Comparison of ENCODE assay signal across 8 mouse cellular contexts in the genomic region with DNA sequence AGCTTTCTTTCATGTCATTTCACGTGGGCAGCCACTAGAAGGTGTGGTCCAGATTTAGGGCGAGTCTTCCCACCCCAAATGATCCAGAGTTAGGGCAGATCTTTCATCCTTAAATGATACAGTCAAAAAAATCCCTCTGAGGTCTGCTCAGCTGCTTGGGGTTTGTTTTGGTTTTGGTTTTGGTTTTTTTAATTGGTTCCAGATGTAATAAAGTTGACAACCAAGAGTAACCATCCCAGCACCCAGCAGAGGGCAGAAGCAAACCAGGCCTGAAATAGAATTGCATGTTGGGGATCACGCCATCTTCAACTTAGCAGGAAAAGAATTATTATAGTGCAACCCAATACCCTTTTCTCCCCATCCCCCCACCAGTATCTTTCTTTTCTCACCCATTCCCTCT. TPM values are rescaled to one million over a fixed set of nuclear protein-coding genes. Genes with fewer than 3 reads are reported as not detected.
DNase-seq lines count a peak whose midpoint lies in the region; ATAC-seq and TF ChIP-seq lines count a peak whose summit lies in the region.

No protein-coding gene starts in this region.

- no peak overlapping the region for H3K4me3 ChIP-seq in hindbrain, postnatal 0 days (ENCODE audit: low read length)
- H3K4me3 ChIP-seq in hindbrain, embryonic 16.5 days (ENCODE audit: low read length): no peak overlapping the region
- no peak overlapping the region for H3K4me3 ChIP-seq in intestine, embryonic 15.5 days (replicated peaks)

- H3K4me1 ChIP-seq in hindbrain, postnatal 0 days (ENCODE audit: insufficient read depth, low read length): no peaks in the 10 kb centered on the region
- no peaks in the 10 kb centered on the region for H3K4me1 ChIP-seq in hindbrain, embryonic 16.5 days (ENCODE audit: control insufficient read depth, insufficient read depth, low read depth, low read length)
- no peaks in the 10 kb centered on the region for H3K4me1 ChIP-seq in intestine, embryonic 15.5 days (replicated peaks)

- no peak overlapping the region for H3K4me2 ChIP-seq in hindbrain, postnatal 0 days (ENCODE audit: low read depth, low read length)
- no peak overlapping the region for H3K4me2 ChIP-seq in hindbrain, embryonic 16.5 days (ENCODE audit: low read length)
- no peak overlapping the region for H3K4me2 ChIP-seq in intestine, embryonic 15.5 days (replicated peaks)

- H3K36me3 ChIP-seq in hindbrain, postnatal 0 days (ENCODE audit: insufficient read depth, low read length): no peaks in the 10 kb centered on the region
- H3K36me3 ChIP-seq in hindbrain, embryonic 16.5 days (ENCODE audit: control insufficient read depth, insufficient read depth, low read length): no peaks in the 10 kb centered on the region
- H3K36me3 ChIP-seq in intestine, embryonic 15.5 days: no peaks in the 10 kb centered on the region

- no peaks in the 10 kb centered on the region for H3K9me3 ChIP-seq in hindbrain, postnatal 0 days (ENCODE audit: low read length)
- H3K9me3 ChIP-seq in hindbrain, embryonic 16.5 days (ENCODE audit: control insufficient read depth, low read length): no peaks in the 10 kb centered on the region
- no peaks in the 10 kb centered on the region for H3K9me3 ChIP-seq in intestine, embryonic 15.5 days

- no peak for ATAC-seq in hindbrain, postnatal 0 days
- no peak for ATAC-seq in hindbrain, embryonic 16.5 days
- ATAC-seq in intestine, embryonic 15.5 days: no peak

- DNase-seq in hindbrain, postnatal 0 days (ENCODE audit: low spot score): peak; percentile 16
- peak; percentile 83 for DNase-seq in 416B (ENCODE audit: low read depth)
- DNase-seq in adrenal gland, adult (ENCODE audit: inconsistent age in 2 of 2, low spot score in 1 of 2): peak; percentile 58 to 89
- peak; percentile 61 for DNase-seq in forelimb bud, embryonic 11.5 days (ENCODE audit: low read depth, low spot score)
- DNase-seq in kidney, postnatal 36 days: peak; percentile 58 to 80
- DNase-seq in retina, adult 2 months (ENCODE audit: low read depth, low spot score): peak; percentile 4

- peak; percentile 62 for TF ChIP-seq CTCF in hindbrain, postnatal 0 days (IDR thresholded peaks at IDR 0.05; ENCODE audit: low read depth)

- H3K27ac ChIP-seq in hindbrain, postnatal 0 days: no peak overlapping the region
- no peak overlapping the region for H3K27ac ChIP-seq in hindbrain, embryonic 16.5 days (ENCODE audit: low read depth, low read length)
- no peak overlapping the region for H3K27ac ChIP-seq in intestine, embryonic 15.5 days

- H3K27me3 ChIP-seq in hindbrain, postnatal 0 days (ENCODE audit: insufficient read depth, low read length): no peaks in the 10 kb centered on the region
- no peaks in the 10 kb centered on the region for H3K27me3 ChIP-seq in hindbrain, embryonic 16.5 days (replicated peaks; ENCODE audit: control insufficient read depth, insufficient read depth, low read length)
- no peaks in the 10 kb centered on the region for H3K27me3 ChIP-seq in intestine, embryonic 15.5 days (replicated peaks)

- no peak overlapping the region for H3K9ac ChIP-seq in hindbrain, postnatal 0 days (replicated peaks; ENCODE audit: low read length)
- no peak overlapping the region for H3K9ac ChIP-seq in hindbrain, embryonic 16.5 days (ENCODE audit: low read depth, low read length)
- no peak overlapping the region for H3K9ac ChIP-seq in intestine, embryonic 15.5 days

- 66% methylated on average over 3 of the region's 3 CpGs for WGBS in hindbrain, postnatal 0 days
- WGBS in hindbrain, embryonic 16.5 days: 65% methylated on average over 3 of the region's 3 CpGs
- 56% methylated on average over 3 of the region's 3 CpGs for WGBS in intestine, embryonic 15.5 days

RNA-seq across cellular contexts. Expression of gene Nbeal1, which starts 22.0 kb away (rescaled TPM):
- 16.1 and 25.6 TPM in 2 replicates for total RNA-seq in hindbrain, postnatal 0 days (2014; rRNA removed)
- polyA plus RNA-seq in hindbrain, postnatal 0 days (2015; fragmentation: Nextera tagmentation; extraction: Ambion mirVana): 4.5 and 5.0 TPM in 2 replicates
- 6.3 and 6.6 TPM in 2 replicates for polyA plus RNA-seq in hindbrain, embryonic 16.5 days (2015; fragmentation: Nextera tagmentation; extraction: Ambion mirVana)
- polyA plus RNA-seq in intestine, embryonic 15.5 days (2015; fragmentation: Nextera tagmentation; extraction: Ambion mirVana): 5.2 and 6.1 TPM in 2 replicates

RNA-seq across cellular contexts. Expression of gene Wdr12, which starts 60.0 kb away (rescaled TPM):
- total RNA-seq in hindbrain, postnatal 0 days (2014; rRNA removed): 11.0 and 15.8 TPM in 2 replicates
- 44.9 and 46.9 TPM in 2 replicates for polyA plus RNA-seq in hindbrain, postnatal 0 days (2015; fragmentation: Nextera tagmentation; extraction: Ambion mirVana)
- polyA plus RNA-seq in hindbrain, embryonic 16.5 days (2015; fragmentation: Nextera tagmentation; extraction: Ambion mirVana): 48.9 and 53.7 TPM in 2 replicates
- 53.0 and 53.8 TPM in 2 replicates for polyA plus RNA-seq in intestine, embryonic 15.5 days (2015; fragmentation: Nextera tagmentation; extraction: Ambion mirVana)

Comparison
In these comparisons a context has a peak if more than half of its experiments do, and no peak if none do; other contexts are left out.
1. DNase-seq: peak in every context shown above with its lines; median percentile 83 in 416B; 74 in adrenal gland, adult; 69 in kidney, postnatal 36 days; 61 in forelimb bud, embryonic 11.5 days; 16 in hindbrain, postnatal 0 days; 4 in retina, adult 2 months.